ENCODE assay signal across 8 mouse cellular contexts in the genomic region with DNA sequence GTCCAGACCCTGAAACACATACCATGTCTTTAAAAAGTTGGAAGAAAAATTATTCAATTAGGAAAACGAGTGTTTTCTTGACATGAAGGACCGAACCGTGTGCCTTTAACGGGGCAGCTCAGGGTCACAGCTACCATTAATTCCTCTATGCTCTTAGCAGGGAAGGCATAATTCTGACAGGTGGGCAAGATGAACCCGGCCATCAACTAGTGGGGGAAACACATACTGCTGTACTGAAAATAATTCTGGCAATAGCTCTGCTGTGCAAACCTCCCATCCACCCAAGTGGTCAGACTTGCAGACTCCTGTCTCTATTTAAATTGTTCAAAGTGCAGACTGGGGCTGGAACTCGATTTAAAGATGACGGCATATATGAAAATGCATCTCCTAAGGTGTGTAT. TPM values are rescaled to one million over a fixed set of nuclear protein-coding genes. Genes with fewer than 3 reads are reported as not detected.
DNase-seq lines count a peak whose midpoint lies in the region; ATAC-seq and TF ChIP-seq lines count a peak whose summit lies in the region.

No protein-coding gene starts in this region.

- H3K36me3 ChIP-seq in kidney, postnatal 0 days (ENCODE audit: insufficient read depth, low read length): no peaks in the 10 kb centered on the region
- no peaks in the 10 kb centered on the region for H3K36me3 ChIP-seq in embryonic facial prominence, embryonic 10.5 days (replicated peaks)
- no peaks in the 10 kb centered on the region for H3K36me3 ChIP-seq in midbrain, embryonic 15.5 days (replicated peaks)

- WGBS in kidney, postnatal 0 days: 18% methylated on average over 7 of the region's 7 CpGs
- WGBS in embryonic facial prominence, embryonic 10.5 days: 26% methylated on average over 7 of the region's 7 CpGs
- 20% methylated on average over 7 of the region's 7 CpGs for WGBS in midbrain, embryonic 15.5 days

- TF ChIP-seq CTCF in kidney, postnatal 0 days (IDR thresholded peaks at IDR 0.05; ENCODE audit: low read depth): no peak

- peak overlapping the region; percentile 93 for H3K27ac ChIP-seq in kidney, postnatal 0 days
- peak overlapping the region; percentile 97 for H3K27ac ChIP-seq in embryonic facial prominence, embryonic 10.5 days (replicated peaks)
- peak overlapping the region; percentile 93 for H3K27ac ChIP-seq in midbrain, embryonic 15.5 days

- peak overlapping the region; percentile 75 for H3K4me2 ChIP-seq in kidney, postnatal 0 days (ENCODE audit: low read length)
- peak overlapping the region; percentile 59 for H3K4me2 ChIP-seq in midbrain, embryonic 15.5 days

- no peaks in the 10 kb centered on the region for H3K9me3 ChIP-seq in kidney, postnatal 0 days (replicated peaks; ENCODE audit: low read length)
- H3K9me3 ChIP-seq in embryonic facial prominence, embryonic 10.5 days: no peaks in the 10 kb centered on the region
- H3K9me3 ChIP-seq in midbrain, embryonic 15.5 days: no peaks in the 10 kb centered on the region

- peak overlapping the region; percentile 94 for H3K4me3 ChIP-seq in kidney, postnatal 0 days (replicated peaks; ENCODE audit: low read depth, low read length)
- peak overlapping the region; percentile 90 for H3K4me3 ChIP-seq in embryonic facial prominence, embryonic 10.5 days
- peak overlapping the region; percentile 88 for H3K4me3 ChIP-seq in midbrain, embryonic 15.5 days

- H3K9ac ChIP-seq in kidney, postnatal 0 days (ENCODE audit: low read depth, low read length): peak overlapping the region; percentile 96
- H3K9ac ChIP-seq in midbrain, embryonic 15.5 days: peak overlapping the region; percentile 97

- ATAC-seq in kidney, postnatal 0 days (replicated peaks; ENCODE audit: low FRiP score, low read depth): no peak
- ATAC-seq in midbrain, embryonic 15.5 days (replicated peaks): peak; percentile 59

- peak; percentile 31 for DNase-seq in kidney, postnatal 0 days (ENCODE audit: low spot score)
- no peak for DNase-seq in kidney, postnatal 14 days
- DNase-seq in embryonic facial prominence, embryonic 10.5 days (ENCODE audit: low spot score): no peak
- peak; percentile 12 for DNase-seq in hindlimb bud, embryonic 11.5 days (ENCODE audit: extremely low spot score, low read depth, low spot score)
- DNase-seq in adrenal gland, postnatal 36 days: no peak
- DNase-seq in cerebellum, adult 9-11 months: no peak
- DNase-seq in right cerebral cortex, postnatal 10 days (ENCODE audit: low spot score in 2 of 2): no peak

- H3K27me3 ChIP-seq in kidney, postnatal 0 days (ENCODE audit: insufficient read depth, low read length): no peaks in the 10 kb centered on the region
- no peaks in the 10 kb centered on the region for H3K27me3 ChIP-seq in embryonic facial prominence, embryonic 10.5 days (replicated peaks; ENCODE audit: low read depth, poor library complexity, severe bottlenecking)
- no peaks in the 10 kb centered on the region for H3K27me3 ChIP-seq in midbrain, embryonic 15.5 days (replicated peaks)

- H3K4me1 ChIP-seq in kidney, postnatal 0 days (replicated peaks; ENCODE audit: insufficient read depth, low read length): no peaks in the 10 kb centered on the region
- peaks cover 12% of the 10 kb centered on the region for H3K4me1 ChIP-seq in embryonic facial prominence, embryonic 10.5 days
- H3K4me1 ChIP-seq in midbrain, embryonic 15.5 days: peaks cover 13% of the 10 kb centered on the region

RNA-seq across cellular contexts. Expression of gene Btbd8, which starts 0.6 kb away (rescaled TPM):
- 2.9 and 3.1 TPM in 2 replicates for polyA plus RNA-seq in kidney, postnatal 0 days (2015; fragmentation: Nextera tagmentation; extraction: Ambion mirVana)
- polyA plus RNA-seq in embryonic facial prominence, embryonic 10.5 days (2016; fragmentation: Nextera tagmentation; extraction: Ambion mirVana): 4.5 and 4.9 TPM in 2 replicates
- 22.4 and 22.5 TPM in 2 replicates for polyA plus RNA-seq in midbrain, embryonic 15.5 days (2015; fragmentation: Nextera tagmentation; extraction: Ambion mirVana)
- 1 to 10 TPM; 5.3 to 7.0 TPM for total RNA-seq in adrenal gland, postnatal 36 days (2021)

RNA-seq across cellular contexts. Expression of gene Lpcat2b, which starts 7.0 kb away (rescaled TPM):
- polyA plus RNA-seq in kidney, postnatal 0 days (2015; fragmentation: Nextera tagmentation; extraction: Ambion mirVana): not detected in 2 replicates
- not detected in 2 replicates for polyA plus RNA-seq in embryonic facial prominence, embryonic 10.5 days (2016; fragmentation: Nextera tagmentation; extraction: Ambion mirVana)
- not detected in 2 replicates for polyA plus RNA-seq in midbrain, embryonic 15.5 days (2015; fragmentation: Nextera tagmentation; extraction: Ambion mirVana)
- not detected for total RNA-seq in adrenal gland, postnatal 36 days (2021)

RNA-seq across cellular contexts. Expression of gene Ephx4, which starts 35.8 kb away (rescaled TPM):
- 1.5 and 1.8 TPM in 2 replicates for polyA plus RNA-seq in kidney, postnatal 0 days (2015; fragmentation: Nextera tagmentation; extraction: Ambion mirVana)
- 0.43 and 0.76 TPM in 2 replicates for polyA plus RNA-seq in embryonic facial prominence, embryonic 10.5 days (2016; fragmentation: Nextera tagmentation; extraction: Ambion mirVana)
- polyA plus RNA-seq in midbrain, embryonic 15.5 days (2015; fragmentation: Nextera tagmentation; extraction: Ambion mirVana): 1.6 and 2.2 TPM in 2 replicates
- total RNA-seq in adrenal gland, postnatal 36 days (2021): 1 to 10 TPM in 1 of 2 experiments, under 1 TPM in 1; 0.63 to 2.2 TPM

Comparison
In these comparisons a context has a peak if more than half of its experiments do, and no peak if none do; other contexts are left out.
1. DNase-seq: peak in kidney, postnatal 0 days (single experiment) and hindlimb bud, embryonic 11.5 days (single experiment); none in kidney, postnatal 14 days (single experiment), embryonic facial prominence, embryonic 10.5 days (single experiment), adrenal gland, postnatal 36 days (0 of 2), cerebellum, adult 9-11 months (single experiment) and right cerebral cortex, postnatal 10 days (0 of 2).
2. Peak in every context shown above with its lines, with median percentiles within 50 percentile points of each other: H3K27ac ChIP-seq and H3K4me3 ChIP-seq.